Mouse (Mus musculus) heart, adult 2 months (tissue): ENCODE results near the gene Amotl1.

Source experiments
- CTCF ChIP-seq: fragments of 200-600 bp; IDR thresholded peaks from 2 replicates; pipeline ENCODE4 v1.8.1; 2022; ENCODE audit warnings: antibody characterized with exemption, mild to moderate bottlenecking, moderate library complexity
- POLR2A ChIP-seq: fragments of 200-500 bp; IDR thresholded peaks from 2 replicates; pipeline ENCODE4 v1.6.1; 2011; ENCODE audit warnings: mild to moderate bottlenecking, low read depth, low read length, control low read depth; ENCODE audit not compliant: insufficient read depth

DNA sequence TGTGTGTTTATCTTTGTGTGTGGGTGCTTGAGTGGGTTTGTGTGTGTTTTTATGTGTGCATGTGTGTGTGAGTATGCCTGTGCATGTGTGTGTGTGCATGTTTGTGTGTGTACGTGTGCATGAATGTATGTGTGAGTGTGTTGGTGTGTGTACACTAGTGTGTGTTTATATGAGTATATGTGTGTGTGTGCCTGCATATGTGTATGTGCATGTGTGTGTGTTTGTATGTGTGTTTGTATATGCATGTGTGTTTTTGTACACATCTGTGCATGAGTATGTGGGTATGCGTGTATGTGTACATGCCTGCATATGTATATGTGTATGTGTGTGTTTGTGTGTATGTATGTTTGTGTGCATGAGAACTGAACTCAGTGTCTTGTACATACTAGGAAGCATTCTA, 46.7 kb downstream of the Amotl1 start:
- TF ChIP-seq POLR2A (no peak), CTCF (no peak)
